Mouse (Mus musculus): Measurements from ENCODE around the gene Hykk.
A peak's percentile ranks its signal among the peaks of the same experiment; 100 is the strongest.

Gene Hykk

GRCm38 (mm10) chr9:54981291-54982191, 64.5 kb downstream of the Hykk start:
- peak; percentile 65 for DNase-seq

GRCm38 (mm10) chr9:54982401-54982800, 65.3 kb downstream of the Hykk start:
- DNase-seq: no peak

- DNase-seq: no peak
Observed at GRCm38 (mm10) chr9:54990362-54990761, 73.3 kb downstream of the Hykk start.

- DNase-seq: no peak
Observed at GRCm38 (mm10) chr9:54994381-54994780, 77.3 kb downstream of the Hykk start.

GRCm38 (mm10) chr9:54995645-54996044, 78.6 kb downstream of the Hykk start:
- no peak for DNase-seq

Data from kidney, postnatal 10 days (tissue).